Mouse (Mus musculus) adrenal gland, adult 8-10 months (tissue): Measurements from ENCODE around the gene Atxn3. TPM values are rescaled to one million over a fixed set of nuclear protein-coding genes. Genes with fewer than 3 reads are reported as not detected.

Source experiments
- DNase-seq: peaks from one replicate; pipeline ENCODE4 v3.0.0; 2022
- total RNA-seq, 4 experiments: library from RNA; stranded (reverse); gene quantifications; 2 replicates each; pipeline ENCODE4 v1.2.4; 2022

The Atxn3 gene
- total RNA-seq, 4 experiments from 2014 or later = 17.7 to 24.6 (median 20.9) TPM

DNA sequence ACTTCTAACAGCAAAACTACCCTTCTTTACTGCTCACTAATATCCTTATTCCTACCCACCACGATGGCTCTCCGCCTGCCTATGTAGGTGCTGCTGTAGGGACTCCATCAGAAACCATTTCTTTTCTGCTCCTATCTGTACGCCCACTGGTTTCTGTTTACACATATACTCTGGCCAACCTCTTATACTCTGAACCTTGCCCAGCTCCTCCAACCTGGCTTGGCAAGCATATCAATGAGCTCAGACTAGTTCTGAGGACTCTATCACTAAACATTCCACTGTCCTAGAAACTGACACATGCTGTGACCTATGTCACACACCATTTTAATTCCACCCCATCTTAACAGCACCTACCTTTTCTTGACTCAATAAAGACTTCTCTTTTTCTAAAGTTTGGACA lies 68.7 kb downstream of the Atxn3 start:
- no peak for DNase-seq

- no peak for DNase-seq
Measured at GRCm38 (mm10) chr12:101888312-101888711, 69.7 kb downstream of the Atxn3 start.

- no peak for DNase-seq
Measured at GRCm38 (mm10) chr12:101884926-101885325, 73.1 kb downstream of the Atxn3 start.

GRCm38 (mm10) chr12:101876374-101876773 lies 81.7 kb downstream of the Atxn3 start:
- no peak for DNase-seq

DNA sequence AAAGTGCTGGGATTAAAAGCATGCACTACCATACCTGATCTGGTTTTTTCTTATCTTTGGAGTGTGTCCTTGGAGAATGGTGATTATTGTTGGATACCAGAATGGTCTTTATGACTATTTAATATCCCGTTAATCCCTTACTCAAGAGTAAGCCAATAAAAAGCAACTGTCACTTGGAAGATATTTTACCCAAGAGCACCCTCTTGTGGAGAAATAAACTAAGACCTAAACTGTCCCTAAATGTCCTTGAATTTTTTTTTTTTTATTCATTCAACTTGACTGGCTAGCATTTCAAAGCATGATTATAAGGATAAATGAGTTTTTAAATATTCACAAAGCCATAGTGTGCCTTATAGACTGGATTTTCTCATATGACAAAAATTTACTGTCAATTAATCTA lies 82.9 kb downstream of the Atxn3 start:
- DNase-seq = no peak

Other genes with a start within 250 kb of the Atxn3 start
- 1 to 10 TPM in 3 of 4 experiments, under 1 TPM in 1; 0.80 to 1.8 (median 1.5) TPM for gene Tc2n, start 239.7 kb downstream of the Atxn3 start, total RNA-seq
- gene Fbln5, start 139.2 kb downstream of the Atxn3 start, total RNA-seq = 10 to 100 TPM; 37.6 to 66.7 (median 58.3) TPM
- gene Trip11, start 45.0 kb downstream of the Atxn3 start, total RNA-seq = 10 to 100 TPM; 38.7 to 43.5 (median 39.6) TPM
- gene Cpsf2, start 17.7 kb upstream of the Atxn3 start, total RNA-seq = 10 to 100 TPM; 33.5 to 39.0 (median 37.2) TPM
- gene Slc24a4, start 170.5 kb upstream of the Atxn3 start, total RNA-seq = 1 to 10 TPM in 2 of 4 experiments, under 1 TPM in 2; 0.86 to 1.7 (median 1.3) TPM